Comparison of ENCODE assay signal across 8 mouse cellular contexts in the genomic region with DNA sequence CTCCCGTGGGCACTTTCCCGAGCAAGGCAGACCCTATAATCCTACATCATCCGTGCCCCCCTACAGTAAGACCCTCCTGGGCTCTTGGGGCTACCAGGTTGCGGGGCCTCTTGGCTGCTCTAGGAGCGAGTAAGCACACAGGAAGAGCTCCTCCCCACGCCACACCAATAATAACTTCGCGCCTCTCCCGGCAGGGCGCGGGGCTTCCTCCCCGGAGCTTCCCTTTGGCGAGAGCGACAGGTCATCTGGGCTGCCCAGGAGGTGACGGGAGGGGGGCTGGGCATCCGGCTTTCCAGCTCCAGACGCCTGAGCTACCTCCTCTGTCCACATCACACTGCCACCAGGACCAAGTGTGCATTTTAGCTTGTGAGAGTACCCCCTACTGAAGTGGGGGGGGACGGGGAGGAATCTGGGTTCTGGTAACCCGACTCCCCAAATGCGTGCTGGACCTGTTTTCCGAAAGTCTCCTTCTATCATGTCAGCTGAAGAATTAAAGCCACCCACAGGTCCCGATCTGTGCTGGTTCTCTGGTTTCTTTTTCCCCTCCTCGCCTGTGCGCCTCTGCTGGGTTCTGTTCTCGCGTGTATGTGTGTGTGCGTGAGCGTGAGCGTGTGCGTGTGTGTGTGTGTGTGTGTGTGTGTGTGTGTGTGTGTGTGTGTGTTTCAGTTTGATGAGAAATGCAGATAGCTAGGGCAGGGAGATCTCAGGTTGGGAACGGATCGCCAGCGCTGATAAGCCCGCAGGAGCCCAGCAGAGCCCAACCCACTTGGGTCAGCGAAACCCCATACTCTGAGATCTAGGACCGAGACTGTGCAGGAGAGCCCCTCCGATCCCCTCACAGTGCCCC. TPM values are rescaled to one million over a fixed set of nuclear protein-coding genes. Genes with fewer than 3 reads are reported as not detected.
DNase-seq lines count a peak whose midpoint lies in the region; ATAC-seq lines count a peak whose summit lies in the region.

No protein-coding gene starts in this region.

- DNase-seq in urinary bladder, adult 18-20 months (ENCODE audit: low spot score in 2 of 2): peak; percentile 36 to 66
- DNase-seq in urinary bladder, postnatal 10 days (ENCODE audit: low spot score): no peak
- peak; percentile 71 for DNase-seq in forebrain, embryonic 11.5 days (ENCODE audit: low spot score)
- peak; percentile 81 to 82 for DNase-seq in heart, postnatal 14 days
- DNase-seq in kidney, postnatal 4 days: peak; percentile 75 to 85
- DNase-seq in right cerebral cortex, adult 2 months (ENCODE audit: low spot score in 2 of 2): peak; percentile 59 to 69
- no peak for DNase-seq in yolk sac, embryonic 10.5 days (ENCODE audit: low spot score)

- ATAC-seq in forebrain, embryonic 11.5 days (replicated peaks; ENCODE audit: low FRiP score): no peak
- no peak for ATAC-seq in lung, embryonic 16.5 days (ENCODE audit: low read depth)

- H3K27ac ChIP-seq in forebrain, embryonic 11.5 days (ENCODE audit: low read depth, low read length): no peak overlapping the region; the same call in 1 of the 2 replicates
- H3K27ac ChIP-seq in lung, embryonic 16.5 days (ENCODE audit: low read length): peak overlapping the region; percentile 86

- H3K4me1 ChIP-seq in forebrain, embryonic 11.5 days (replicated peaks; ENCODE audit: control insufficient read depth, insufficient read depth, low read length): peaks cover 24% of the 10 kb centered on the region
- H3K4me1 ChIP-seq in lung, embryonic 16.5 days (replicated peaks; ENCODE audit: control insufficient read depth, insufficient read depth, low read length): peaks cover 40% of the 10 kb centered on the region

- H3K4me3 ChIP-seq in forebrain, embryonic 11.5 days (ENCODE audit: low read depth, low read length): peak overlapping the region; percentile 57
- H3K4me3 ChIP-seq in lung, embryonic 16.5 days (ENCODE audit: low read length): peak overlapping the region; percentile 61

- intact Hi-C loops in heart, postnatal 14 days (cut with DNase I): loop anchor here (2.0 kb wide), 1 partner anchor 39 kb away; no protein-coding TSS in a partner anchor

- peak overlapping the region; percentile 56; the same call in 1 of the 2 replicates for H3K9ac ChIP-seq in forebrain, embryonic 11.5 days (ENCODE audit: low read length)
- H3K9ac ChIP-seq in lung, embryonic 16.5 days (ENCODE audit: low read length): peak overlapping the region; percentile 73

- no peaks in the 10 kb centered on the region for H3K36me3 ChIP-seq in forebrain, embryonic 11.5 days (ENCODE audit: control insufficient read depth, insufficient read depth, low read length)
- no peaks in the 10 kb centered on the region for H3K36me3 ChIP-seq in lung, embryonic 16.5 days (ENCODE audit: control insufficient read depth, insufficient read depth, low read length)

- WGBS in forebrain, embryonic 11.5 days: 1% methylated on average over 35 of the region's 37 CpGs
- WGBS in lung, embryonic 16.5 days: under 1% methylated on average over 37 of the region's 37 CpGs

- peak overlapping the region; percentile 73 for H3K4me2 ChIP-seq in forebrain, embryonic 11.5 days (ENCODE audit: low read depth, low read length, severe bottlenecking)
- peak overlapping the region; percentile 87 for H3K4me2 ChIP-seq in lung, embryonic 16.5 days (ENCODE audit: low read depth, low read length)

- peaks cover 34% of the 10 kb centered on the region for H3K27me3 ChIP-seq in forebrain, embryonic 11.5 days (ENCODE audit: control insufficient read depth, insufficient read depth, low read length)
- no peaks in the 10 kb centered on the region for H3K27me3 ChIP-seq in lung, embryonic 16.5 days (ENCODE audit: control insufficient read depth, insufficient read depth, low read depth, low read length)

- H3K9me3 ChIP-seq in forebrain, embryonic 11.5 days (ENCODE audit: control insufficient read depth, low read length): no peaks in the 10 kb centered on the region
- H3K9me3 ChIP-seq in lung, embryonic 16.5 days (ENCODE audit: control insufficient read depth, low read length): no peaks in the 10 kb centered on the region

RNA-seq across cellular contexts. Expression of a gene that starts 1.6 kb away (rescaled TPM):
- 1.4 and 2.1 TPM in 2 replicates for polyA plus RNA-seq in forebrain, embryonic 11.5 days (2014; fragmentation: Nextera tagmentation; extraction: Ambion mirVana)
- total RNA-seq in heart, postnatal 14 days (2021): 10 to 100 TPM; 25.5 to 26.9 TPM
- polyA plus RNA-seq in lung, embryonic 16.5 days (2015; fragmentation: Nextera tagmentation; extraction: Ambion mirVana): 0.82 and 1.2 TPM in 2 replicates

Comparison
In these comparisons a context has a peak if more than half of its experiments do, and no peak if none do; other contexts are left out.
1. DNase-seq: peak in urinary bladder, adult 18-20 months (2 of 2), forebrain, embryonic 11.5 days (single experiment), heart, postnatal 14 days (2 of 2), kidney, postnatal 4 days (2 of 2) and right cerebral cortex, adult 2 months (2 of 2); none in urinary bladder, postnatal 10 days (single experiment) and yolk sac, embryonic 10.5 days (single experiment).